Mouse (Mus musculus) forebrain, embryonic 15.5 days (tissue): ENCODE data around the gene Sptssa. TPM values are rescaled to one million over a fixed set of nuclear protein-coding genes. Genes with fewer than 3 reads are reported as not detected.
A peak's percentile ranks its signal among the peaks of the same experiment; 100 is the strongest.

Experiments used
- ATAC-seq: fragments of 200-750 bp; cut with Nextera tagmentation; replicated peaks from 2 replicates; pipeline ENCODE4 v1.8.0; 2017; ENCODE audit warnings: mild to moderate bottlenecking, moderate TSS enrichment, moderate library complexity
- H3K27ac ChIP-seq: fragments of 300-500 bp; sonication (generic); replicated peaks from 2 replicates; pipeline ENCODE4 v1.5.1; 2015; ENCODE audit warnings: mild to moderate bottlenecking, inconsistent platforms
- H3K27me3 ChIP-seq: fragments of 300-500 bp; sonication (generic); 2 replicates; pipeline ENCODE4 v1.6.1; 2015; ENCODE audit warnings: inconsistent platforms
- H3K36me3 ChIP-seq: fragments of 300-500 bp; sonication (generic); 2 replicates; pipeline ENCODE4 v1.6.1; 2015; ENCODE audit warnings: mild to moderate bottlenecking, inconsistent platforms
- H3K4me1 ChIP-seq: fragments of 300-500 bp; sonication (generic); 2 replicates; pipeline ENCODE4 v1.6.1; 2015; ENCODE audit warnings: inconsistent platforms
- H3K4me2 ChIP-seq: fragments of 300-500 bp; sonication (generic); replicated peaks from 2 replicates; pipeline ENCODE4 v1.6.1; 2015; ENCODE audit warnings: mild to moderate bottlenecking, inconsistent platforms
- H3K4me3 ChIP-seq: fragments of 300-500 bp; sonication (generic); 2 replicates; pipeline ENCODE4 v1.5.1; 2015; ENCODE audit warnings: mild to moderate bottlenecking, inconsistent platforms
- H3K9ac ChIP-seq: fragments of 300-500 bp; sonication (generic); replicated peaks from 2 replicates; pipeline ENCODE4 v1.6.1; 2015; ENCODE audit warnings: mild to moderate bottlenecking, inconsistent platforms
- H3K9me3 ChIP-seq: fragments of 300-500 bp; sonication (generic); 2 replicates; pipeline ENCODE4 v1.6.1; 2016; ENCODE audit warnings: inconsistent platforms
- WGBS: fragments of 180-500 bp; shearing (Covaris S2); methylation state at CpG from one replicate; pipeline ENCODE4 v1.1.7; 2015; ENCODE audit warnings: mixed read lengths; 5-methylcytosine and 5-hydroxymethylcytosine counted together
- microRNA counts: library from miRNA; unstranded; fragments of <30 nt; microRNA quantifications from one replicate; lab custom pipeline; 2016
- microRNA-seq: library from miRNA; unstranded; fragments of <30 nt; microRNA quantifications from one replicate; pipeline ENCODE4, GENCODE M21; 2016
- polyA plus RNA-seq: library from polyadenylated mRNA; unstranded; fragments of >200 nt; fragmentation: Nextera tagmentation; extraction: Ambion mirVana; gene quantifications from 2 replicates; pipeline ENCODE4 v1.2.1, GENCODE M21; 2015

Sptssa gene
- polyA plus RNA-seq, 1 experiment from 2014 or later = 171 TPM

- ATAC-seq = no peak
- Histone ChIP-seq H3K4me1 (no peaks in the 10 kb centered on the region), H3K9me3 (no peaks in the 10 kb centered on the region), H3K27me3 (no peaks in the 10 kb centered on the region), H3K36me3 (no peaks in the 10 kb centered on the region), H3K27ac (no peak overlapping the region), H3K4me3 (no peak overlapping the region), H3K4me2 (no peak overlapping the region), H3K9ac (no peak overlapping the region)
- WGBS = 91% methylated on average over 8 of the region's 9 CpGs
Observed at GRCm38 (mm10) chr12:54603542-54604167, 52.7 kb downstream of the Sptssa start.

GRCm38 (mm10) chr12:54600482-54600881 lies 55.9 kb downstream of the Sptssa start:
- Histone ChIP-seq H3K27ac (no peak overlapping the region), H3K9me3 (no peaks in the 10 kb centered on the region), H3K9ac (no peak overlapping the region), H3K4me3 (no peak overlapping the region), H3K4me1 (no peaks in the 10 kb centered on the region), H3K27me3 (no peaks in the 10 kb centered on the region), H3K4me2 (no peak overlapping the region), H3K36me3 (no peaks in the 10 kb centered on the region)
- ATAC-seq = no peak
- WGBS = 88% methylated on average over 4 of the region's 4 CpGs

GRCm38 (mm10) chr12:54598358-54598757 lies 58.0 kb downstream of the Sptssa start:
- Histone ChIP-seq H3K4me2 (no peak overlapping the region), H3K27me3 (no peaks in the 10 kb centered on the region), H3K36me3 (no peaks in the 10 kb centered on the region), H3K4me1 (no peaks in the 10 kb centered on the region), H3K27ac (no peak overlapping the region), H3K9me3 (no peaks in the 10 kb centered on the region), H3K9ac (no peak overlapping the region), H3K4me3 (no peak overlapping the region)
- ATAC-seq = no peak
- WGBS = 94% methylated on average over 3 of the region's 3 CpGs

- H3K27me3 ChIP-seq = no peaks in the 10 kb centered on the region
- no peak overlapping the region for H3K4me2 ChIP-seq
- no peak overlapping the region for H3K9ac ChIP-seq
- H3K27ac ChIP-seq = no peak overlapping the region
- 81% methylated on average over 4 of the region's 4 CpGs for WGBS
- H3K4me1 ChIP-seq = no peaks in the 10 kb centered on the region
- no peak overlapping the region for H3K4me3 ChIP-seq
- no peaks in the 10 kb centered on the region for H3K36me3 ChIP-seq
- no peaks in the 10 kb centered on the region for H3K9me3 ChIP-seq
- ATAC-seq = no peak
Observed at GRCm38 (mm10) chr12:54596715-54597114, 59.7 kb downstream of the Sptssa start.

MicroRNAs within 50 kb of the gene (microRNA counts, 519-probe panel; counts per million panel counts)
- 1,116 counts per million, percentile 5 among the panel's probes with 10 or more counts for microRNA mmu-miR-1892 (lab: Ali Mortazavi, UCI)

Small RNA genes lying within 50 kb of the gene (microRNA-seq; reads per million reads assigned to microRNA genes)
- not detected for gene Mir1892

Other genes starting within 250 kb of the Sptssa start
- 90.8 and 94.2 TPM in 2 replicates for gene Eapp, start 39.3 kb upstream of the Sptssa start, polyA plus RNA-seq
- gene Snx6, start 139.1 kb upstream of the Sptssa start, polyA plus RNA-seq = 157 and 164 TPM in 2 replicates
- 320 and 350 TPM in 2 replicates for gene Cfl2, start 206.3 kb upstream of the Sptssa start, polyA plus RNA-seq